Mouse (Mus musculus) embryonic facial prominence, embryonic 10.5 days (tissue): ENCODE measurements around the gene Fam241b. TPM values are rescaled to one million over a fixed set of nuclear protein-coding genes. Genes with fewer than 3 reads are reported as not detected.

Source experiments
- DNase-seq: peaks from one replicate; pipeline ENCODE4 v3.0.0-alpha.2; 2017; ENCODE audit warnings: low spot score
- H3K27ac ChIP-seq: fragments of 300-500 bp; sonication (generic); replicated peaks from 2 replicates; pipeline ENCODE4 v1.5.1; 2016; ENCODE audit warnings: mild to moderate bottlenecking
- H3K27me3 ChIP-seq: fragments of 300-500 bp; sonication (generic); replicated peaks from 2 replicates; pipeline ENCODE4 v1.6.1; 2016; ENCODE audit warnings: low read depth, mild to moderate bottlenecking; ENCODE audit not compliant: poor library complexity, severe bottlenecking
- H3K36me3 ChIP-seq: fragments of 300-500 bp; sonication (generic); replicated peaks from 2 replicates; pipeline ENCODE4 v1.6.1; 2016; ENCODE audit warnings: mild to moderate bottlenecking, moderate library complexity
- H3K4me1 ChIP-seq: fragments of 300-500 bp; sonication (generic); 2 replicates; pipeline ENCODE4 v1.6.1; 2016
- H3K4me3 ChIP-seq: fragments of 300-500 bp; sonication (generic); 2 replicates; pipeline ENCODE4 v1.5.1; 2016; ENCODE audit warnings: mild to moderate bottlenecking, moderate library complexity
- H3K9me3 ChIP-seq: fragments of 300-500 bp; sonication (generic); 2 replicates; pipeline ENCODE4 v1.6.1; 2016; ENCODE audit warnings: mild to moderate bottlenecking
- WGBS: fragments of 180-500 bp; shearing (Covaris S2); methylation state at CpG from one replicate; pipeline ENCODE4 v1.1.7; 2016; 5-methylcytosine and 5-hydroxymethylcytosine counted together
- polyA plus RNA-seq: library from polyadenylated mRNA; unstranded; fragments of >200 nt; fragmentation: Nextera tagmentation; extraction: Ambion mirVana; gene quantifications from 2 replicates; pipeline ENCODE4 v1.2.1, GENCODE M21; 2016

The Fam241b gene
- 17.4 and 18.0 TPM in 2 replicates for polyA plus RNA-seq

- H3K27me3 ChIP-seq: peaks cover 35% of the 10 kb centered on the region
- no peak within 1 kb of the TSS for H3K4me3 ChIP-seq
- H3K4me1 ChIP-seq: peaks cover 4% of the 10 kb centered on the region; the same call in 1 of the 2 replicates
- no peaks in the 10 kb centered on the region for H3K36me3 ChIP-seq
- WGBS: 69% methylated on average over 8 of the region's 8 CpGs
- H3K27ac ChIP-seq: no peak within 1 kb of the TSS
- no peaks in the 10 kb centered on the region for H3K9me3 ChIP-seq
- no peak for DNase-seq
These were observed at the start of gene Fam241b for GRCm38 (mm10) chr10:62143820-62144219. TSS of gene Fam241b (minus strand) at chr10:62143920.

- Histone ChIP-seq H3K4me3 (no peak overlapping the region), H3K36me3 (no peaks in the 10 kb centered on the region), H3K9me3 (no peaks in the 10 kb centered on the region), H3K27me3 (0 out of 2 replicates have a peak, but pooled peaks cover 6% of the 10 kb centered on the region), H3K4me1 (peaks cover 34% of the 10 kb centered on the region), H3K27ac (no peak overlapping the region)
- DNase-seq: no peak
- 76% methylated on average over 9 of the region's 9 CpGs for WGBS
These were observed 49.0 kb upstream of the Fam241b start for GRCm38 (mm10) chr10:62192701-62193157.

GRCm38 (mm10) chr10:62190821-62191220 lies 47.1 kb upstream of the Fam241b start:
- no peaks in the 10 kb centered on the region for H3K9me3 ChIP-seq
- no peak overlapping the region for H3K27ac ChIP-seq
- H3K27me3 ChIP-seq: peaks cover 6% of the 10 kb centered on the region; the same call in 1 of the 2 replicates
- no peak for DNase-seq
- no peaks in the 10 kb centered on the region for H3K36me3 ChIP-seq
- H3K4me1 ChIP-seq: peaks cover 19% of the 10 kb centered on the region
- WGBS: 92% methylated on average over 7 of the region's 7 CpGs
- H3K4me3 ChIP-seq: no peak overlapping the region

GRCm38 (mm10) chr10:62189910-62190309 lies 46.2 kb upstream of the Fam241b start:
- no peak overlapping the region for H3K27ac ChIP-seq
- no peaks in the 10 kb centered on the region for H3K9me3 ChIP-seq
- H3K27me3 ChIP-seq: peaks cover 6% of the 10 kb centered on the region; the same call in 1 of the 2 replicates
- DNase-seq: no peak
- no peak overlapping the region for H3K4me3 ChIP-seq
- 77% methylated on average over 4 of the region's 4 CpGs for WGBS
- H3K4me1 ChIP-seq: peaks cover 10% of the 10 kb centered on the region
- no peaks in the 10 kb centered on the region for H3K36me3 ChIP-seq

GRCm38 (mm10) chr10:62189303-62189702 lies 45.6 kb upstream of the Fam241b start:
- H3K27ac ChIP-seq: no peak overlapping the region
- peaks cover 6% of the 10 kb centered on the region; the same call in 1 of the 2 replicates for H3K4me1 ChIP-seq
- no peak for DNase-seq
- H3K36me3 ChIP-seq: no peaks in the 10 kb centered on the region
- no peaks in the 10 kb centered on the region for H3K9me3 ChIP-seq
- no peak overlapping the region for H3K4me3 ChIP-seq
- WGBS: 65% methylated on average over 3 of the region's 3 CpGs
- H3K27me3 ChIP-seq: peaks cover 8% of the 10 kb centered on the region; the same call in 1 of the 2 replicates

GRCm38 (mm10) chr10:62186882-62187281 lies 43.2 kb upstream of the Fam241b start:
- no peak overlapping the region for H3K4me3 ChIP-seq
- DNase-seq: peak; percentile 84
- H3K4me1 ChIP-seq: peaks cover 9% of the 10 kb centered on the region
- H3K27ac ChIP-seq: no peak overlapping the region
- H3K27me3 ChIP-seq: peaks cover 20% of the 10 kb centered on the region
- H3K9me3 ChIP-seq: no peaks in the 10 kb centered on the region
- 20% methylated on average over 7 of the region's 7 CpGs for WGBS
- H3K36me3 ChIP-seq: no peaks in the 10 kb centered on the region

- H3K4me3 ChIP-seq: no peak overlapping the region
- H3K9me3 ChIP-seq: no peaks in the 10 kb centered on the region
- H3K4me1 ChIP-seq: peaks cover 7% of the 10 kb centered on the region
- H3K27me3 ChIP-seq: peaks cover 20% of the 10 kb centered on the region
- WGBS: 2% methylated on average over 10 of the region's 10 CpGs
- no peak overlapping the region for H3K27ac ChIP-seq
- H3K36me3 ChIP-seq: no peaks in the 10 kb centered on the region
- peak; percentile 95 for DNase-seq
These were observed 39.3 kb upstream of the Fam241b start for GRCm38 (mm10) chr10:62183053-62183452.

GRCm38 (mm10) chr10:62182471-62183014 lies 38.8 kb upstream of the Fam241b start:
- no peaks in the 10 kb centered on the region for H3K36me3 ChIP-seq
- no peak overlapping the region for H3K4me3 ChIP-seq
- peaks cover 7% of the 10 kb centered on the region for H3K4me1 ChIP-seq
- H3K9me3 ChIP-seq: no peaks in the 10 kb centered on the region
- DNase-seq: no peak
- 75% methylated on average over 6 of the region's 6 CpGs for WGBS
- H3K27ac ChIP-seq: no peak overlapping the region
- peaks cover 20% of the 10 kb centered on the region for H3K27me3 ChIP-seq

GRCm38 (mm10) chr10:62181701-62182100 lies 38.0 kb upstream of the Fam241b start:
- 43% methylated on average over 3 of the region's 3 CpGs for WGBS
- no peaks in the 10 kb centered on the region for H3K9me3 ChIP-seq
- no peaks in the 10 kb centered on the region for H3K36me3 ChIP-seq
- no peak overlapping the region for H3K4me3 ChIP-seq
- H3K27me3 ChIP-seq: peaks cover 20% of the 10 kb centered on the region
- H3K27ac ChIP-seq: no peak overlapping the region
- DNase-seq: no peak
- H3K4me1 ChIP-seq: peaks cover 7% of the 10 kb centered on the region

- Histone ChIP-seq H3K9me3 (no peaks in the 10 kb centered on the region), H3K36me3 (no peaks in the 10 kb centered on the region), H3K27ac (no peak overlapping the region), H3K4me1 (peaks cover 12% of the 10 kb centered on the region), H3K4me3 (no peak overlapping the region), H3K27me3 (peaks cover 36% of the 10 kb centered on the region)
- 91% methylated on average over 3 of the region's 3 CpGs for WGBS
- DNase-seq: no peak
These were observed 36.2 kb upstream of the Fam241b start for GRCm38 (mm10) chr10:62179944-62180343.

GRCm38 (mm10) chr10:62174533-62175313 lies 31.0 kb upstream of the Fam241b start:
- Histone ChIP-seq H3K4me3 (no peak overlapping the region), H3K27me3 (peaks cover 40% of the 10 kb centered on the region), H3K4me1 (peaks cover 35% of the 10 kb centered on the region), H3K27ac (peak overlapping the region; percentile 75), H3K9me3 (no peaks in the 10 kb centered on the region), H3K36me3 (no peaks in the 10 kb centered on the region)
- WGBS: 33% methylated on average over 15 of the region's 15 CpGs
- peak; percentile 51 for DNase-seq

- WGBS: 21% methylated on average over 9 of the region's 9 CpGs
- no peaks in the 10 kb centered on the region for H3K9me3 ChIP-seq
- peaks cover 40% of the 10 kb centered on the region for H3K27me3 ChIP-seq
- H3K4me1 ChIP-seq: peaks cover 35% of the 10 kb centered on the region
- H3K36me3 ChIP-seq: no peaks in the 10 kb centered on the region
- no peak for DNase-seq
- H3K4me3 ChIP-seq: no peak overlapping the region
- H3K27ac ChIP-seq: peak overlapping the region; percentile 75
These were observed 30.3 kb upstream of the Fam241b start for GRCm38 (mm10) chr10:62173941-62174448.
